Mouse (Mus musculus): ENCODE measurements around the gene Cmip. TPM values are rescaled to one million over a fixed set of nuclear protein-coding genes. Genes with fewer than 3 reads are reported as not detected.
A peak's percentile ranks its signal among the peaks of the same experiment; 100 is the strongest.

Gene Cmip
- polyA plus RNA-seq, 1 experiment = 112 TPM

- WGBS = 2% methylated on average over 8 of the region's 14 CpGs
- Histone ChIP-seq H3K27me3 (replicated peaks; ENCODE audit: control insufficient read depth, insufficient read depth, low read length) (no peaks in the 10 kb centered on the region), H3K4me1 (ENCODE audit: control insufficient read depth, insufficient read depth, low read length) (no peaks in the 10 kb centered on the region), H3K27ac (ENCODE audit: insufficient read depth, low read depth, low read length) (no peak overlapping the region), H3K4me3 (ENCODE audit: insufficient read depth, low read depth, low read length) (no peak overlapping the region), H3K36me3 (ENCODE audit: control insufficient read depth, insufficient read depth, low read length) (no peaks in the 10 kb centered on the region)
- peak; percentile 86 for DNase-seq
- TF ChIP-seq POLR2A (IDR thresholded peaks at IDR 0.05; ENCODE audit: low read depth, low read length) (no peak), CTCF (conservative IDR thresholded peaks at IDR 0.05; ENCODE audit: insufficient read depth, insufficient read length, low read depth, low read length) (no peak)
Observed at GRCm38 (mm10) chr8:117470342-117470781, 213.5 kb downstream of the Cmip start.

GRCm38 (mm10) chr8:117471174-117471573, 214.3 kb downstream of the Cmip start:
- no peaks in the 10 kb centered on the region for H3K27me3 ChIP-seq (replicated peaks; ENCODE audit: control insufficient read depth, insufficient read depth, low read length)
- peak; percentile 80 for TF ChIP-seq CTCF (conservative IDR thresholded peaks at IDR 0.05; ENCODE audit: insufficient read depth, insufficient read length, low read depth, low read length)
- no peak for TF ChIP-seq POLR2A (IDR thresholded peaks at IDR 0.05; ENCODE audit: low read depth, low read length)
- H3K4me3 ChIP-seq (ENCODE audit: insufficient read depth, low read depth, low read length) = no peak overlapping the region
- DNase-seq = peak; percentile 64
- no peaks in the 10 kb centered on the region for H3K4me1 ChIP-seq (ENCODE audit: control insufficient read depth, insufficient read depth, low read length)
- no peak overlapping the region for H3K27ac ChIP-seq (ENCODE audit: insufficient read depth, low read depth, low read length)
- no peaks in the 10 kb centered on the region for H3K36me3 ChIP-seq (ENCODE audit: control insufficient read depth, insufficient read depth, low read length)
- 24% methylated on average over 3 of the region's 3 CpGs for WGBS

GRCm38 (mm10) chr8:117471655-117472054, 214.8 kb downstream of the Cmip start:
- no peak for DNase-seq
- Histone ChIP-seq H3K4me3 (ENCODE audit: insufficient read depth, low read depth, low read length) (no peak overlapping the region), H3K27me3 (replicated peaks; ENCODE audit: control insufficient read depth, insufficient read depth, low read length) (no peaks in the 10 kb centered on the region), H3K4me1 (ENCODE audit: control insufficient read depth, insufficient read depth, low read length) (no peaks in the 10 kb centered on the region), H3K36me3 (ENCODE audit: control insufficient read depth, insufficient read depth, low read length) (no peaks in the 10 kb centered on the region), H3K27ac (ENCODE audit: insufficient read depth, low read depth, low read length) (no peak overlapping the region)
- WGBS = 69% methylated on average over 9 of the region's 9 CpGs
- TF ChIP-seq CTCF (conservative IDR thresholded peaks at IDR 0.05; ENCODE audit: insufficient read depth, insufficient read length, low read depth, low read length) (no peak), POLR2A (IDR thresholded peaks at IDR 0.05; ENCODE audit: low read depth, low read length) (no peak)

GRCm38 (mm10) chr8:117472332-117472731, 215.5 kb downstream of the Cmip start:
- WGBS = 87% methylated on average over 4 of the region's 4 CpGs
- no peak overlapping the region for H3K27ac ChIP-seq (ENCODE audit: insufficient read depth, low read depth, low read length)
- no peaks in the 10 kb centered on the region for H3K4me1 ChIP-seq (ENCODE audit: control insufficient read depth, insufficient read depth, low read length)
- H3K27me3 ChIP-seq (replicated peaks; ENCODE audit: control insufficient read depth, insufficient read depth, low read length) = no peaks in the 10 kb centered on the region
- no peaks in the 10 kb centered on the region for H3K36me3 ChIP-seq (ENCODE audit: control insufficient read depth, insufficient read depth, low read length)
- DNase-seq = no peak
- no peak for TF ChIP-seq POLR2A (IDR thresholded peaks at IDR 0.05; ENCODE audit: low read depth, low read length)
- no peak for TF ChIP-seq CTCF (conservative IDR thresholded peaks at IDR 0.05; ENCODE audit: insufficient read depth, insufficient read length, low read depth, low read length)
- no peak overlapping the region for H3K4me3 ChIP-seq (ENCODE audit: insufficient read depth, low read depth, low read length)

- WGBS = 0% methylated on average over 5 of the region's 5 CpGs
- H3K4me1 ChIP-seq (ENCODE audit: control insufficient read depth, insufficient read depth, low read length) = no peaks in the 10 kb centered on the region
- DNase-seq = peak; percentile 93
- no peak overlapping the region for H3K4me3 ChIP-seq (ENCODE audit: insufficient read depth, low read depth, low read length)
- peak; percentile 95 for TF ChIP-seq CTCF (conservative IDR thresholded peaks at IDR 0.05; ENCODE audit: insufficient read depth, insufficient read length, low read depth, low read length)
- no peak for TF ChIP-seq POLR2A (IDR thresholded peaks at IDR 0.05; ENCODE audit: low read depth, low read length)
- H3K36me3 ChIP-seq (ENCODE audit: control insufficient read depth, insufficient read depth, low read length) = no peaks in the 10 kb centered on the region
- H3K27ac ChIP-seq (ENCODE audit: insufficient read depth, low read depth, low read length) = no peak overlapping the region
- H3K27me3 ChIP-seq (replicated peaks; ENCODE audit: control insufficient read depth, insufficient read depth, low read length) = no peaks in the 10 kb centered on the region
Observed at GRCm38 (mm10) chr8:117474944-117475343, 218.1 kb downstream of the Cmip start.

GRCm38 (mm10) chr8:117475819-117476218, 219.0 kb downstream of the Cmip start:
- no peak overlapping the region for H3K4me3 ChIP-seq (ENCODE audit: insufficient read depth, low read depth, low read length)
- no peaks in the 10 kb centered on the region for H3K36me3 ChIP-seq (ENCODE audit: control insufficient read depth, insufficient read depth, low read length)
- H3K27me3 ChIP-seq (replicated peaks; ENCODE audit: control insufficient read depth, insufficient read depth, low read length) = no peaks in the 10 kb centered on the region
- 77% methylated on average over 7 of the region's 7 CpGs for WGBS
- no peaks in the 10 kb centered on the region for H3K4me1 ChIP-seq (ENCODE audit: control insufficient read depth, insufficient read depth, low read length)
- H3K27ac ChIP-seq (ENCODE audit: insufficient read depth, low read depth, low read length) = no peak overlapping the region
- peak; percentile 25 for DNase-seq
- no peak for TF ChIP-seq POLR2A (IDR thresholded peaks at IDR 0.05; ENCODE audit: low read depth, low read length)
- TF ChIP-seq CTCF (conservative IDR thresholded peaks at IDR 0.05; ENCODE audit: insufficient read depth, insufficient read length, low read depth, low read length) = no peak

GRCm38 (mm10) chr8:117478082-117478481, 221.2 kb downstream of the Cmip start:
- H3K4me1 ChIP-seq (ENCODE audit: control insufficient read depth, insufficient read depth, low read length) = no peaks in the 10 kb centered on the region
- no peak overlapping the region for H3K4me3 ChIP-seq (ENCODE audit: insufficient read depth, low read depth, low read length)
- no peak overlapping the region for H3K27ac ChIP-seq (ENCODE audit: insufficient read depth, low read depth, low read length)
- TF ChIP-seq POLR2A (IDR thresholded peaks at IDR 0.05; ENCODE audit: low read depth, low read length) (no peak), CTCF (conservative IDR thresholded peaks at IDR 0.05; ENCODE audit: insufficient read depth, insufficient read length, low read depth, low read length) (no peak)
- no peak for DNase-seq
- no peaks in the 10 kb centered on the region for H3K36me3 ChIP-seq (ENCODE audit: control insufficient read depth, insufficient read depth, low read length)
- H3K27me3 ChIP-seq (replicated peaks; ENCODE audit: control insufficient read depth, insufficient read depth, low read length) = no peaks in the 10 kb centered on the region
